Comparison of ENCODE assay signal across 8 mouse cellular contexts in the genomic region with DNA sequence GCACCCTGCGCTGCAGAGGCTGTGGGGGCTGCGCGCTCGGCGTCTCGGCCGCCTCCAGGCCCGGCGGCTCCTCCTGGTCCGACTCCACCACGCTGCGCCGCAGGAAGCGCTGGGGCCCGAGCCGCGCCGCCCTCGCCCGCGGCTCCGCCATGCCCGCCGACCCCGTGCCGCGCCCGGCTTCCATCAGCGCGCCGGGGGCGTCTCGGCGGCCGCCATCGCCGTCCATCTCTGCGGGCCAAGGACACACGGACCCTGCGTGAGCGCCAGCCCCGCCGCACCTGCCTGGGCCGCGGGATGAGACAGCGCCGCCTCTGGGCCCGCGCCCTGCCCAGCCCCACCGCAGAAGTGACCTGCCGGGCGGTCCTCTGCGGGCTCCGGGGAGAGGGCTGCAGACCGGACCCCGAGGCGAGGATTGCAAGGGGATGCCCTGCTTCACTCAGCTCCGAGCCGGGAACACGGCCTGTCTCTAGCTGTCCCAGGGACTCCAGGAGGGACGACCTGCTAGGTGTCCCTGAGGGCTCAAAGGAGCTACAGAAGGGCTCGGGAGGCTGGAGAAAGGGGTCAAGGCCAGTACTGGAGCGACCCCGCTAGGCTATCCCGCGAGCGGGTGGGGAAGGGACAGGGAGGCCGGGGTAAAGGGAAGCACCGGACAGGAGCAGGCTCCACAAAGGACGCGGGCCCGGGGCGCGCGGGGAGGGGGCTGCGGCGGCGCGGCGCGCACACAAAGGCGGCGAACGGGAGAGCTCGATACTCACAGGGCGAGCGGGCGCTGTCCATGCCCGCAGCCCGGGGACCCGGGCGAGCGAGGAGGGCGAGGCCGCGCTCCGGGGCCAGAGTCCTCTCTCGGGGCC. TPM values are rescaled to one million over a fixed set of nuclear protein-coding genes. Genes with fewer than 3 reads are reported as not detected.
A peak's percentile ranks its signal among the peaks of the same experiment; 100 is the strongest.
DNase-seq lines count a peak whose midpoint lies in the region; ATAC-seq and TF ChIP-seq lines count a peak whose summit lies in the region.

No protein-coding gene starts in this region.

- 2% methylated on average over 91 of the region's 98 CpGs for WGBS in liver, adult 2 months
- WGBS in midbrain, embryonic 15.5 days: under 1% methylated on average over 97 of the region's 98 CpGs

- no peak for TF ChIP-seq POLR2A in liver, adult 2 months (IDR thresholded peaks at IDR 0.05; ENCODE audit: extremely low read depth, insufficient read depth, low read length)
- TF ChIP-seq POLR2A in embryonic fibroblast, embryonic 13.5 days (IDR thresholded peaks at IDR 0.05; ENCODE audit: low read depth, low read length): no peak

- H3K27ac ChIP-seq in liver, adult 2 months (replicated peaks; ENCODE audit: insufficient read depth, low read depth, low read length): no peak overlapping the region
- H3K27ac ChIP-seq in embryonic fibroblast, embryonic 13.5 days (ENCODE audit: insufficient read depth, low read length): no peak overlapping the region
- H3K27ac ChIP-seq in midbrain, embryonic 15.5 days: peak overlapping the region; percentile 91

- H3K27me3 ChIP-seq in liver, adult 2 months (ENCODE audit: control insufficient read depth, insufficient read depth, low read length): peaks cover 21% of the 10 kb centered on the region
- H3K27me3 ChIP-seq in midbrain, embryonic 15.5 days (replicated peaks): no peaks in the 10 kb centered on the region

- no peak for TF ChIP-seq CTCF in liver, adult 2 months (IDR thresholded peaks at IDR 0.05; ENCODE audit: low read depth, low read length)
- TF ChIP-seq CTCF in embryonic fibroblast, embryonic 13.5 days (IDR thresholded peaks at IDR 0.05; ENCODE audit: borderline replicate concordance, insufficient read depth, low read length): no peak

- peaks cover 2% of the 10 kb centered on the region; the same call in 1 of the 2 replicates for H3K4me1 ChIP-seq in liver, adult 2 months (ENCODE audit: control insufficient read depth, insufficient read depth, low read length)
- H3K4me1 ChIP-seq in embryonic fibroblast, embryonic 13.5 days (ENCODE audit: control insufficient read depth, insufficient read depth, low read length): no peaks in the 10 kb centered on the region
- peaks cover 47% of the 10 kb centered on the region for H3K4me1 ChIP-seq in midbrain, embryonic 15.5 days

- no peak for DNase-seq in liver, adult 2 months (ENCODE audit: extremely low read depth, low read depth, low spot score)
- DNase-seq in liver: no peak
- peak; percentile 49 for DNase-seq in adrenal gland, postnatal 14 days
- DNase-seq in heart, postnatal 14 days: peak; percentile 37 to 42
- DNase-seq in layer of hippocampus, postnatal 10 days (ENCODE audit: low spot score in 2 of 2): peak; percentile 76 to 81
- DNase-seq in thymus, postnatal 25 days: peak; percentile 30

- no peaks in the 10 kb centered on the region for H3K9me3 ChIP-seq in midbrain, embryonic 15.5 days

- H3K9ac ChIP-seq in liver, adult 2 months (ENCODE audit: low read depth, low read length): peak overlapping the region; percentile 65
- peak overlapping the region; percentile 87 for H3K9ac ChIP-seq in midbrain, embryonic 15.5 days

- peak overlapping the region; percentile 96 for H3K4me2 ChIP-seq in midbrain, embryonic 15.5 days

- H3K36me3 ChIP-seq in liver, adult 2 months (ENCODE audit: control insufficient read depth, insufficient read depth, low read length): no peaks in the 10 kb centered on the region
- no peaks in the 10 kb centered on the region for H3K36me3 ChIP-seq in midbrain, embryonic 15.5 days (replicated peaks)

- H3K4me3 ChIP-seq in liver, adult 2 months (ENCODE audit: insufficient read depth, low read depth, low read length): peak overlapping the region; percentile 68
- peak overlapping the region; percentile 15 for H3K4me3 ChIP-seq in embryonic fibroblast, embryonic 13.5 days (ENCODE audit: insufficient read depth, low read length)
- H3K4me3 ChIP-seq in midbrain, embryonic 15.5 days: peak overlapping the region; percentile 85

- intact Hi-C loops in heart, postnatal 14 days (cut with DNase I): no loop called here

- no peaks in the 10 kb centered on the region for H3K79me2 ChIP-seq in liver, adult 2 months (ENCODE audit: control insufficient read depth, insufficient read depth, low read length)

- peak; percentile 84 for ATAC-seq in midbrain, embryonic 15.5 days (replicated peaks)

RNA-seq across cellular contexts. Expression of a gene that starts 0.6 kb away (rescaled TPM):
- 0.07 and 0.09 TPM in 2 replicates for total RNA-seq in liver, adult 2 months (2014; rRNA removed)
- polyA plus RNA-seq in liver, adult 2 months (2012; rRNA removed): 0.15 and 0.16 TPM in 2 replicates
- 2.6 and 3.3 TPM in 2 replicates for total RNA-seq in adrenal gland, postnatal 14 days (2021)
- polyA plus RNA-seq in embryonic fibroblast, embryonic 13.5 days (2011; ENCODE audit: insufficient read length, low read depth, missing spikeins): not detected in 2 replicates
- total RNA-seq in heart, postnatal 14 days (2021): 10 to 100 TPM; 40.3 to 60.0 TPM
- total RNA-seq in layer of hippocampus, postnatal 10 days (2021): 10 to 100 TPM; 88.6 to 98.8 TPM
- polyA plus RNA-seq in midbrain, embryonic 15.5 days (2015; fragmentation: Nextera tagmentation; extraction: Ambion mirVana): 26.0 and 27.8 TPM in 2 replicates

RNA-seq across cellular contexts. Expression of a gene that starts 40.1 kb away (rescaled TPM):
- total RNA-seq in liver, adult 2 months (2014; rRNA removed): 178 TPM in 2 replicates
- 1,040 and 1,373 TPM in 2 replicates for polyA plus RNA-seq in liver, adult 2 months (2012; rRNA removed)
- 69.8 and 83.7 TPM in 2 replicates for total RNA-seq in adrenal gland, postnatal 14 days (2021)
- 27.6 and 28.6 TPM in 2 replicates for polyA plus RNA-seq in embryonic fibroblast, embryonic 13.5 days (2011; ENCODE audit: insufficient read length, low read depth, missing spikeins)
- total RNA-seq in heart, postnatal 14 days (2021): 100 to 1,000 TPM in 1 of 2 experiments, 10 to 100 TPM in 1; 99.0 to 112 TPM
- 10 to 100 TPM; 23.3 to 24.5 TPM for total RNA-seq in layer of hippocampus, postnatal 10 days (2021)
- 21.2 and 22.8 TPM in 2 replicates for polyA plus RNA-seq in midbrain, embryonic 15.5 days (2015; fragmentation: Nextera tagmentation; extraction: Ambion mirVana)

Comparison
In these comparisons a context has a peak if more than half of its experiments do, and no peak if none do; other contexts are left out.
1. DNase-seq: peak in adrenal gland, postnatal 14 days (single experiment), heart, postnatal 14 days (2 of 2), layer of hippocampus, postnatal 10 days (2 of 2) and thymus, postnatal 25 days (single experiment); none in liver, adult 2 months (single experiment) and liver (single experiment).
2. H3K4me3 ChIP-seq: peak in every context shown above with its lines; median percentile 85 in midbrain, embryonic 15.5 days; 68 in liver, adult 2 months; 15 in embryonic fibroblast, embryonic 13.5 days.